Mouse (Mus musculus) ES-Bruce4 (cell line): ENCODE data around the gene Psmb8. TPM values are rescaled to one million over a fixed set of nuclear protein-coding genes. Genes with fewer than 3 reads are reported as not detected.

Source experiments
- H3K27ac ChIP-seq: 2 replicates; pipeline ENCODE4 v1.5.1; 2012; ENCODE audit warnings: low read length, inconsistent platforms; ENCODE audit not compliant: insufficient read depth
- H3K27me3 ChIP-seq: 2 replicates; pipeline ENCODE4 v1.6.1; 2012; ENCODE audit warnings: mild to moderate bottlenecking, low read length, inconsistent platforms; ENCODE audit not compliant: control insufficient read depth, poor library complexity, insufficient read depth, severe bottlenecking
- H3K36me3 ChIP-seq: 2 replicates; pipeline ENCODE4 v1.6.1; 2012; ENCODE audit warnings: inconsistent platforms, mild to moderate bottlenecking, low read length, moderate library complexity; ENCODE audit not compliant: control insufficient read depth, poor library complexity, insufficient read depth, severe bottlenecking
- H3K4me1 ChIP-seq: one replicate; pipeline ENCODE4 v1.8.1; 2011; ENCODE audit warnings: low read length; ENCODE audit not compliant: control insufficient read depth, insufficient read depth
- H3K4me3 ChIP-seq: 2 replicates; pipeline ENCODE4 v1.5.1; 2011; ENCODE audit warnings: low read depth, mild to moderate bottlenecking, low read length
- H3K9ac ChIP-seq: 2 replicates; pipeline ENCODE4 v1.6.1; 2012; ENCODE audit warnings: low read depth, mild to moderate bottlenecking, inconsistent platforms; ENCODE audit not compliant: poor library complexity, severe bottlenecking
- H3K9me3 ChIP-seq: replicated peaks from 2 replicates; pipeline ENCODE4 v1.6.1; 2012; ENCODE audit warnings: mild to moderate bottlenecking, low read length, inconsistent platforms; ENCODE audit not compliant: control insufficient read depth, poor library complexity, insufficient read depth, severe bottlenecking
- CTCF ChIP-seq: IDR thresholded peaks from one replicate; pipeline ENCODE4 v1.8.1; 2011; ENCODE audit warnings: low read depth, low read length
- EP300 ChIP-seq: IDR thresholded peaks from 2 replicates; pipeline ENCODE4 v1.6.1; 2011; ENCODE audit warnings: low read depth, low read length; ENCODE audit not compliant: insufficient read depth
- POLR2A ChIP-seq: IDR thresholded peaks from one replicate; pipeline ENCODE4 v1.8.1; 2011; ENCODE audit warnings: low read length; ENCODE audit not compliant: insufficient read depth
- polyA plus RNA-seq: library from polyadenylated mRNA; stranded (reverse); fragments of >200 nt; gene quantifications from 2 replicates; pipeline ENCODE4 v1.2.4, GENCODE M21; 2011; ENCODE audit warnings: low read depth; ENCODE audit not compliant: missing spikeins, insufficient read depth, insufficient read length

Gene Psmb8
- polyA plus RNA-seq, 1 experiment = 20.5 TPM

DNA sequence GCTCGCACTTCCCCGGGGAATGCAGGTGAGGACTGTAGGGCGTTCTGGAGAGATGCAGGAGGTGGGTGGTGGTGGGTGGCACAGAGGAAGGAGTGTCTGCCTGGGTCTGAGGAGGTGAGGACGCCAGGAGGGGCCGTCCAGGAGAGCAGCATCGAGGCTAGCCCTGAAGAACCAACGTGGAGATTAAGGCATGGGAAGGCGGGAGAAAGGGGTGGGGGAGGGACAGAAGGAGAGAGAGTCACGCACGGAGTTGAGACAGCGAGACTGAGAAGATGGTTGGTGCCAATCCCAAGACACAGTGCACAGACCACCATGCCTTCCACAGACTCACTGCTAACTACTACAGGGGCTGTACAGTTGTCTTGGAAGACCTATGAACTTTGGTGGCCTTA, 996 bp downstream of the Psmb8 start:
- H3K9ac ChIP-seq = peak overlapping the region; percentile 32; the same call in 1 of the 2 replicates
- H3K27ac ChIP-seq = no peak overlapping the region
- no peak for TF ChIP-seq POLR2A
- no peak for TF ChIP-seq CTCF
- TF ChIP-seq EP300 = no peak
- 0 out of 2 replicates have a peak, but pooled peaks cover 2% of the 10 kb centered on the region for H3K27me3 ChIP-seq
- peak overlapping the region; percentile 52 for H3K4me3 ChIP-seq
- H3K4me1 ChIP-seq = no peaks in the 10 kb centered on the region
- H3K9me3 ChIP-seq = no peaks in the 10 kb centered on the region
- no peaks in the 10 kb centered on the region for H3K36me3 ChIP-seq

GRCm38 (mm10) chr17:34199050-34199619, 1.6 kb downstream of the Psmb8 start:
- no peak for TF ChIP-seq EP300
- no peak for TF ChIP-seq CTCF
- TF ChIP-seq POLR2A = no peak
- Histone ChIP-seq H3K27ac (no peak overlapping the region), H3K9me3 (no peaks in the 10 kb centered on the region), H3K27me3 (0 out of 2 replicates have a peak, but pooled peaks cover 2% of the 10 kb centered on the region), H3K4me3 (no peak overlapping the region), H3K4me1 (no peaks in the 10 kb centered on the region), H3K36me3 (no peaks in the 10 kb centered on the region), H3K9ac (no peak overlapping the region)

DNA sequence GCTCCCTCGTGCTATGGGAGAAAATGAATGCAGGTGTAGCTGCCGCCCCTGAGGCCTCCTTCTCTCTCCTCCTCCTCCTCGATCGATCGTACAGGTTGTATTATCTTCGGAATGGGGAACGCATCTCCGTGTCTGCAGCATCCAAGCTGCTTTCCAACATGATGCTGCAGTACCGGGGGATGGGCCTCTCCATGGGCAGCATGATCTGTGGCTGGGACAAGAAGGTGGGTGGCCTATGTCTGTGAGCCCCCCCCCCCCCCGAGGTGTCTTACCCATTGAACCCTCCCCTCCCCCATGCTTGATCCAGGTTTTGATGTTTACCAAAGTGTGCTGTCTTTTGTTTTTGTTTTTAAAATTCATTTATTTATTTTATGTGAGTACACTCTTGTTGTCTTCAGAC, 2.5 kb downstream of the Psmb8 start:
- no peak overlapping the region for H3K4me3 ChIP-seq
- H3K27ac ChIP-seq = no peak overlapping the region
- 0 out of 2 replicates have a peak, but pooled peaks cover 2% of the 10 kb centered on the region for H3K27me3 ChIP-seq
- no peaks in the 10 kb centered on the region for H3K36me3 ChIP-seq
- no peaks in the 10 kb centered on the region for H3K9me3 ChIP-seq
- H3K9ac ChIP-seq = no peak overlapping the region
- no peaks in the 10 kb centered on the region for H3K4me1 ChIP-seq
- TF ChIP-seq CTCF (no peak), EP300 (no peak), POLR2A (no peak)

DNA sequence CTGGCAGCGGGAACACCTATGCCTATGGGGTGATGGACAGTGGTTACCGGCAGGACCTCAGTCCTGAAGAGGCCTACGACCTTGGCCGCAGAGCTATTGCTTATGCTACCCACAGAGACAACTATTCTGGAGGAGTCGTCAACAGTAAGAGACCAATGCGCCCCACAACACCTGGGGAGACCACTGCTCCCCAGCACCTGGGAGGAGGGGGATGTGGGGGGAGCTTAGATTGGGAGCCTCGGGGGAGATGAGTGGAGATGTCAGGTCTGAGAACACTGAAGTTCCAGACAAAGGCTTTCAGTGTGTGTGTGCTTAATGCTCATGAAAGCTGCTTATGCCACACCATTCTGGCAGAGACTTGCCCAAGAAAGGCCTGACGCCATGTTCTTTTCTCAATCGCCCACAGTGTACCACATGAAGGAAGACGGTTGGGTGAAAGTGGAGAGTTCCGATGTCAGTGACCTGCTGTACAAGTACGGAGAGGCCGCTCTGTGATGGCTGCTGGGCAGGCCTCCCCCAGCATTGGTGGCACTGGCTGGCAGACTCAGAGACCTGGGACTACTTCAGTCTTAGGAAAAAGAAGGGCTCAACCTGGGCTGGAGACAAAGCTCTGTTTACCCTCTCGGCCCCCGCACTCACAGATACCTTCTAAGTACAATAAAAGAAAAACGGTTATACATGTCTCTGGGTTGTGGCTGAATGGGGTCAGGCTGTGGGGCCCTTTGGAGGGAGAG, 3.4 kb downstream of the Psmb8 start:
- H3K27me3 ChIP-seq = 0 out of 2 replicates have a peak, but pooled peaks cover 2% of the 10 kb centered on the region
- no peaks in the 10 kb centered on the region for H3K36me3 ChIP-seq
- H3K9me3 ChIP-seq = no peaks in the 10 kb centered on the region
- no peak for TF ChIP-seq EP300
- TF ChIP-seq CTCF = no peak
- TF ChIP-seq POLR2A = no peak
- no peaks in the 10 kb centered on the region for H3K4me1 ChIP-seq
- H3K4me3 ChIP-seq = no peak overlapping the region
- H3K27ac ChIP-seq = no peak overlapping the region
- H3K9ac ChIP-seq = no peak overlapping the region

- no peak overlapping the region for H3K9ac ChIP-seq
Observed at GRCm38 (mm10) chr17:34201506-34202055, 4.1 kb downstream of the Psmb8 start.

DNA sequence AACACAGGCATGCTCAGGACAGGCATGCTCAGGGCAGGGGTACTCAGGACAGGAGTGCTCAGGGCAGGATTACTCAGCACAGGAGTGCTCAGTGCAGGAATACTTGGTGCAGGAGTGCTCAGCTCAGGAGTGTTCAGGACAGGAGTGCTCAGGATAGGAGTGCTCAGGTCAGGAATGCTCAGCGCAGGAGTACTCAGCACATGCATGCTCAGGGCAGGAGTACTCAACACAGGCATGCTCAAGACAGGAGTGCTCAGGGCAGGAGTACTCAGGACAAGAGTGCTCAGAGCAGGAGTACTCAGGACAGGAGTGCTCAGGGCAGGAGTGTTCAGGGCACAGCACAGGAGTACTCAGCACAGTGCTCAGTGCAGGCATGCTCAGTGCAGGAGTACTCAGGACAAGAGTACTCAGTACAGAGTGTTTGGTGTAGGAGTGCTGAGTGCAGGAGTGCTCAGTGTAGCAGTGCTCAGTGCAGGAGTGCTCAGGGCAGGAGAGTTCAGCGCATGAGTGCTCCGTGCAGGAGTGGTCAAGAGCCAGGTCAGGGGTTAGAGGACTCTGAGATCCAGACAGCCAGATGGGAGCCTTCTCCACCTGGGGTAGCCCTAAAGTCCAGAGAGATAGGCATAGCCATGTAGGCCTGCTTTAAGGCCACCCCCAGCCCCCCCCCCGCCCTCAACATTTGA, 5.4 kb downstream of the Psmb8 start:
- TF ChIP-seq EP300 (no peak), CTCF (no peak), POLR2A (no peak)
- no peaks in the 10 kb centered on the region for H3K36me3 ChIP-seq
- no peak overlapping the region for H3K4me3 ChIP-seq
- H3K27me3 ChIP-seq = 0 out of 2 replicates have a peak, but pooled peaks cover 2% of the 10 kb centered on the region
- H3K9ac ChIP-seq = no peak overlapping the region
- H3K27ac ChIP-seq = no peak overlapping the region
- no peaks in the 10 kb centered on the region for H3K9me3 ChIP-seq
- no peaks in the 10 kb centered on the region for H3K4me1 ChIP-seq

More at GRCm38 (mm10) chr17:34201506-34202055, 4.1 kb downstream of the Psmb8 start:
- Histone ChIP-seq H3K4me1 (no peaks in the 10 kb centered on the region), H3K9me3 (no peaks in the 10 kb centered on the region), H3K36me3 (no peaks in the 10 kb centered on the region), H3K27me3 (0 out of 2 replicates have a peak, but pooled peaks cover 2% of the 10 kb centered on the region), H3K27ac (no peak overlapping the region), H3K4me3 (no peak overlapping the region)
- TF ChIP-seq EP300 (no peak), POLR2A (no peak)
